Mouse (Mus musculus) forebrain, embryonic 14.5 days (tissue): ENCODE data around the gene Iqgap3. TPM values are rescaled to one million over a fixed set of nuclear protein-coding genes. Genes with fewer than 3 reads are reported as not detected.

Experiments
- ATAC-seq: fragments of 200-750 bp; cut with Nextera tagmentation; 2 replicates; pipeline ENCODE4 v1.8.0; 2017; ENCODE audit warnings: mild to moderate bottlenecking, moderate library complexity
- DNase-seq: peaks from one replicate; pipeline ENCODE4 v3.0.0-alpha.2; 2015; ENCODE audit warnings: low spot score
- H3K27ac ChIP-seq: fragments of 300-500 bp; sonication (generic); 2 replicates; pipeline ENCODE4 v1.5.1; 2014; ENCODE audit warnings: low read depth, mild to moderate bottlenecking, control low read depth, low read length, moderate library complexity
- H3K27me3 ChIP-seq: fragments of 300-500 bp; sonication (generic); replicated peaks from 2 replicates; pipeline ENCODE4 v1.6.1; 2014; ENCODE audit warnings: low read length, control low read depth, mixed read lengths; ENCODE audit not compliant: control insufficient read depth, insufficient read depth
- H3K36me3 ChIP-seq: fragments of 300-500 bp; sonication (generic); 2 replicates; pipeline ENCODE4 v1.6.1; 2014; ENCODE audit warnings: low read length, control low read depth; ENCODE audit not compliant: control insufficient read depth, insufficient read depth
- H3K4me1 ChIP-seq: fragments of 300-500 bp; sonication (generic); 2 replicates; pipeline ENCODE4 v1.6.1; 2014; ENCODE audit warnings: antibody characterized with exemption, low read length, control low read depth; ENCODE audit not compliant: control insufficient read depth, insufficient read depth
- H3K4me2 ChIP-seq: fragments of 300-500 bp; sonication (generic); 2 replicates; pipeline ENCODE4 v1.6.1; 2014; ENCODE audit warnings: mild to moderate bottlenecking, control low read depth, low read length
- H3K4me3 ChIP-seq: fragments of 300-500 bp; sonication (generic); 2 replicates; pipeline ENCODE4 v1.5.1; 2014; ENCODE audit warnings: low read depth, low read length, control low read depth
- H3K9ac ChIP-seq: fragments of 300-500 bp; sonication (generic); 2 replicates; pipeline ENCODE4 v1.6.1; 2014; ENCODE audit warnings: mild to moderate bottlenecking, low read length, control low read depth, moderate library complexity
- H3K9me3 ChIP-seq: fragments of 300-500 bp; sonication (generic); replicated peaks from 2 replicates; pipeline ENCODE4 v1.6.1; 2016; ENCODE audit warnings: low read length, control low read depth, mixed read lengths; ENCODE audit not compliant: control insufficient read depth
- WGBS: fragments of 180-500 bp; shearing (Covaris S2); extraction: QIAGEN DNeasy Blood & Tissue Kit; methylation state at CpG from one replicate; pipeline ENCODE4 v1.1.7; 2014; 5-methylcytosine and 5-hydroxymethylcytosine counted together
- polyA plus RNA-seq: library from polyadenylated mRNA; unstranded; fragments of >200 nt; fragmentation: Nextera tagmentation; extraction: Ambion mirVana; gene quantifications from 2 replicates; pipeline ENCODE4 v1.2.1, GENCODE M21; 2014

Iqgap3 gene
- polyA plus RNA-seq, 1 experiment from 2014 or later = 7.6 TPM

DNA sequence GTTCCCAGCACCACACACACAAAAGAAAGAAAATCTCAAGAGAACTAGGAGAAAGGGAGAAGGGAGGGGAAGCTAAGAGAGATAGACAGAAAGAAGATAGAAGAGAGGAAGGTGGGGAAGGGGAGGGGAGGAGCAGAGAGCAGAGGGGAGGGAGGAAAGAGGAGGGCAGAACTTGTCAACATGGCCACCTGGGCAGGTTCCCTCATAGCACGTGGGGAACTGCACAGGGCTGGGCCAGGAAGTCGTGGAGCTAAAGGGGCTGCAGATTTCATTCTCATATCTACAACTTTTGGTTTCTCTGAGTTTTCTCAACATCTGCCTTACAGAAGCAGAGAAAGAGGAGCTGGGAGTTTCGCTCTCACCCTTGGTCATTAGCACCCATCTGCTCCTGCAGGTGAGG lies 45.9 kb downstream of the Iqgap3 start:
- no peaks in the 10 kb centered on the region for H3K4me1 ChIP-seq
- H3K4me2 ChIP-seq = no peak overlapping the region
- no peak overlapping the region for H3K27ac ChIP-seq
- no peak overlapping the region for H3K9ac ChIP-seq
- no peaks in the 10 kb centered on the region for H3K27me3 ChIP-seq
- WGBS = 79% methylated on average over 3 of the region's 3 CpGs
- no peak for ATAC-seq
- H3K4me3 ChIP-seq = no peak overlapping the region
- no peaks in the 10 kb centered on the region for H3K36me3 ChIP-seq
- no peak for DNase-seq
- H3K9me3 ChIP-seq = no peaks in the 10 kb centered on the region

- H3K9me3 ChIP-seq = no peaks in the 10 kb centered on the region
- H3K27ac ChIP-seq = no peak overlapping the region
- H3K9ac ChIP-seq = no peak overlapping the region
- no peaks in the 10 kb centered on the region for H3K36me3 ChIP-seq
- no peaks in the 10 kb centered on the region for H3K4me1 ChIP-seq
- WGBS = 82% methylated on average over 5 of the region's 5 CpGs
- H3K27me3 ChIP-seq = no peaks in the 10 kb centered on the region
- ATAC-seq = no peak
- DNase-seq = no peak
- H3K4me2 ChIP-seq = no peak overlapping the region
- no peak overlapping the region for H3K4me3 ChIP-seq
These were observed 46.3 kb downstream of the Iqgap3 start for GRCm38 (mm10) chr3:88128056-88128455.

GRCm38 (mm10) chr3:88129006-88129405 lies 47.2 kb downstream of the Iqgap3 start:
- no peaks in the 10 kb centered on the region for H3K36me3 ChIP-seq
- DNase-seq (no peak), ATAC-seq (no peak)
- no peaks in the 10 kb centered on the region for H3K4me1 ChIP-seq
- no peaks in the 10 kb centered on the region for H3K27me3 ChIP-seq
- H3K4me2 ChIP-seq = no peak overlapping the region
- no peak overlapping the region for H3K27ac ChIP-seq
- H3K4me3 ChIP-seq = no peak overlapping the region
- H3K9ac ChIP-seq = no peak overlapping the region
- no peaks in the 10 kb centered on the region for H3K9me3 ChIP-seq
- WGBS = 58% methylated on average over 4 of the region's 4 CpGs

GRCm38 (mm10) chr3:88131071-88131470 lies 49.3 kb downstream of the Iqgap3 start:
- no peak overlapping the region for H3K4me3 ChIP-seq
- ATAC-seq (no peak), DNase-seq (no peak)
- no peaks in the 10 kb centered on the region for H3K4me1 ChIP-seq
- WGBS = 97% methylated on average over 3 of the region's 3 CpGs
- no peaks in the 10 kb centered on the region for H3K27me3 ChIP-seq
- H3K4me2 ChIP-seq = no peak overlapping the region
- no peak overlapping the region for H3K9ac ChIP-seq
- H3K9me3 ChIP-seq = no peaks in the 10 kb centered on the region
- no peaks in the 10 kb centered on the region for H3K36me3 ChIP-seq
- H3K27ac ChIP-seq = no peak overlapping the region

DNA sequence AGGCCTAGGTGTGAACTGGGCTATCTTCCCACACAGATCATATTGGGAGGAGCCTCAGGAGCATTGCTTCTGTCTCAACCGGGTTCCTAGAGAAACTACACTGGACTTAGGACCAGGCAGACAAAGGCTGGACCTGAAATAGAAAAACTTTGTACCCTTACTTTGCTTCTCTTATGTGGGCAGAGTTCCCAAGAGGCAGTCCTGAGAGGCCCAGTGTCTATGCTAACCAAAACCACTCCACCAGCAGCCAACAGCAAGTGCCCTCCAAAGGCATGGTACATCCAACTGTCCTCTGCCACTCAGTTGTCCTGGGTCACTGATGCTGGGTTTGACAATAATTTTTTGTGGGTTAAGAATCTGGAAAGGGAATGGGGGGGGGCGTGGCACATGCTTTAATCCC lies 50.7 kb downstream of the Iqgap3 start:
- H3K9ac ChIP-seq = no peak overlapping the region; the same call in 1 of the 2 replicates
- WGBS = 77% methylated on average over 2 of the region's 2 CpGs
- no peaks in the 10 kb centered on the region for H3K36me3 ChIP-seq

DNA sequence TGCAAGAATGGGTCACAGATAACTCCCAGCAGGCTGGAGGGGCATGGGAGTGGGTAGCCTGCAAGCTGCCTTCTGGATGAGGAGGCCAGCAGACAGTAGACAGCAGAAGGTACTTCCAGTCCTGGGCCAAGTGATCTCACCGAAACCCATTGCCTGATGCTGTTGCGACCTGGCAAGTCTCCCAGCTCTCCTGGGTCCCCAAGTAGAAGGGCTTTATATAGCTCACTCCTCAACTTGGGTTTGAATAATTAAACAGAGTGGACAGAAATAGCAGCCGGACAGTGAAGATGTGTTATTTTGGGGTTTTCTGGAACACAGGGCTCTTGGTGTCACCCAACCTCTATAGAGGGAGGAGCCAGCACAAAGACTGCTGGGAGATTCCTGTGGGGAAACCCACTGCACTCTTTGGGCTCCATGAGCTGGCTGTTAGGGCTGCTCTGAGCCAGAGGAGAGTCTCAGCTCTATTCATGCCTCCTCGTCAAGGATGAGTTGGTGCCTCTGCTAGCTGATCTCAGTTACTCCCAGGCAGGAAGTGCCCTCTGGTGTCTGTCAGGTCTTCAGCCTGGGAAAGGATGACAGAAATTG lies 51.5 kb downstream of the Iqgap3 start:
- 65% methylated on average over 4 of the region's 4 CpGs for WGBS
- no peak overlapping the region for H3K9ac ChIP-seq
- H3K4me3 ChIP-seq = no peak overlapping the region
- no peaks in the 10 kb centered on the region for H3K36me3 ChIP-seq
- no peak for DNase-seq
- H3K9me3 ChIP-seq = no peaks in the 10 kb centered on the region
- H3K4me1 ChIP-seq = no peaks in the 10 kb centered on the region
- no peak for ATAC-seq
- H3K27ac ChIP-seq = no peak overlapping the region
- no peaks in the 10 kb centered on the region for H3K27me3 ChIP-seq
- no peak overlapping the region for H3K4me2 ChIP-seq

More for the DNA sequence above, 50.7 kb downstream of the Iqgap3 start:
- ATAC-seq (no peak), DNase-seq (no peak)
- Histone ChIP-seq H3K27ac (no peak overlapping the region), H3K4me2 (no peak overlapping the region), H3K9me3 (no peaks in the 10 kb centered on the region), H3K27me3 (no peaks in the 10 kb centered on the region), H3K4me1 (no peaks in the 10 kb centered on the region), H3K4me3 (no peak overlapping the region)

DNA sequence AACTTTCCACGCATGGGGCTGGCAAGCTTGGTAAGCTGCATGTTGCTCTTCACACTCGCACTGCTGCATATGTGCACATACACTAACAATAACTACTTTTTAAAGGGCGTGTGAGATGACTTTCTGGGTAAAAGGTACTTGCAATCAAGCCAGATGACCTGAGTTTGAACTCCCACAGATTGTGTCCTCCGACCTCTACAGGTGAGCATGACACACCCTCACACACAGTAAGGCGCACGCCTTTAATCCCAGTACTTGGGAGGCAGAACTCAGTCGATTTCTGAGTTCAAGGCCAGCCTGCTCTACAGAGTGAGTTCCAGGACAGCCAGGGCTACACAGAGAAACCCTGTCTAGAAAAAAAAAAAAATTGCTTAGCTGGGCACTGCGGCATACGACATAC lies 54.6 kb downstream of the Iqgap3 start:
- WGBS = 90% methylated on average over 9 of the region's 9 CpGs

GRCm38 (mm10) chr3:88136945-88137494 lies 55.2 kb downstream of the Iqgap3 start:
- no peak for ATAC-seq
- no peak for DNase-seq
- Histone ChIP-seq H3K4me1 (peaks cover 18% of the 10 kb centered on the region), H3K27ac (no peak overlapping the region), H3K9me3 (no peaks in the 10 kb centered on the region), H3K36me3 (no peaks in the 10 kb centered on the region), H3K4me2 (no peak overlapping the region; the same call in 1 of the 2 replicates), H3K4me3 (no peak overlapping the region), H3K9ac (peak overlapping the region; percentile 29; the same call in 1 of the 2 replicates), H3K27me3 (peaks cover 12% of the 10 kb centered on the region; the same call in 1 of the 2 replicates)
- 88% methylated on average over 4 of the region's 4 CpGs for WGBS

More for the DNA sequence above, 54.6 kb downstream of the Iqgap3 start:
- Histone ChIP-seq H3K9ac (no peak overlapping the region), H3K4me2 (no peak overlapping the region), H3K36me3 (no peaks in the 10 kb centered on the region), H3K27me3 (peaks cover 12% of the 10 kb centered on the region; the same call in 1 of the 2 replicates), H3K4me1 (peaks cover 14% of the 10 kb centered on the region; the same call in 1 of the 2 replicates), H3K9me3 (no peaks in the 10 kb centered on the region), H3K27ac (no peak overlapping the region), H3K4me3 (no peak overlapping the region)
- DNase-seq (no peak), ATAC-seq (no peak)

GRCm38 (mm10) chr3:88137821-88138220 lies 56.0 kb downstream of the Iqgap3 start:
- 5% methylated on average over 3 of the region's 3 CpGs for WGBS
- H3K4me3 ChIP-seq = peak overlapping the region; percentile 52
- H3K36me3 ChIP-seq = no peaks in the 10 kb centered on the region
- H3K9me3 ChIP-seq = no peaks in the 10 kb centered on the region
- peak overlapping the region; percentile 97 for H3K4me2 ChIP-seq
- 0 out of 2 replicates have a peak overlapping the region, but pooled peaks have one; percentile 83 for H3K27ac ChIP-seq
- H3K27me3 ChIP-seq = peaks cover 12% of the 10 kb centered on the region; the same call in 1 of the 2 replicates
- H3K4me1 ChIP-seq = peaks cover 18% of the 10 kb centered on the region
- ATAC-seq (no peak), DNase-seq (peak; percentile 29)
- peak overlapping the region; percentile 41 for H3K9ac ChIP-seq
